Mouse (Mus musculus) E14TG2a.4 (cell line): ENCODE measurements at regions not wholly inside any gene's neighbourhood (a gene's known extent, or its start where the extent isn't known, plus 50 kb on each side); places are given as distances from the start of the nearest gene placed in this dataset.

Source experiments
- CTCF ChIP-seq: conservative IDR thresholded peaks from 2 replicates; pipeline ENCODE4 v1.5.1; 2014; ENCODE audit warnings: low read length
- NANOG ChIP-seq: IDR thresholded peaks from 2 replicates; pipeline ENCODE4 v1.6.1; 2014; ENCODE audit warnings: borderline replicate concordance, low read length, mixed read lengths

DNA sequence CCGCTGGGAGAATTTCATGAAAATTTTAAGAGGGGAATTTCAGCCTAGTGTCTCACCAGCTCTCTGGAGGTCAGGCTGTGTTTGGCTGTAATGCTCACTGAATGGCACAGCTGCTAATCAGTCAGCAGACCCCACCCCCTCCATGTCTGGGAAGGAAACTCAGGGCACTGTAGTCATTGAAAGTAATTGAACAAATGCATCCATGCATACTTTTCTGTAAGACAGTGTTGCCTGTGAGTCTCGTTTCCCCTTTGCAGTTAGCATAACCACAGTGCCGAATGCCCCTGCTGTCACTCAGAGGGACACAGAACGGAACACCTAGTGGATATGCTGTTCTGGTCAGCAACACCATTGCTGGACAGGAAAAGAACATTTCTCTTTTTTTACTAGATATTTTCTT is 175.4 kb downstream of the Dcdc2c start:
- TF ChIP-seq CTCF (no peak), NANOG (no peak)
